Mouse (Mus musculus) spleen, postnatal 36 days (tissue): Measurements from ENCODE around the gene Lep.

Source experiments
- DNase-seq, 2 experiments: peaks; one replicate each; pipeline ENCODE4 v3.0.0; 2022; ENCODE audit warnings: low spot score in 2 of 2, mixed read lengths in 1 of 2

The Lep gene

DNA sequence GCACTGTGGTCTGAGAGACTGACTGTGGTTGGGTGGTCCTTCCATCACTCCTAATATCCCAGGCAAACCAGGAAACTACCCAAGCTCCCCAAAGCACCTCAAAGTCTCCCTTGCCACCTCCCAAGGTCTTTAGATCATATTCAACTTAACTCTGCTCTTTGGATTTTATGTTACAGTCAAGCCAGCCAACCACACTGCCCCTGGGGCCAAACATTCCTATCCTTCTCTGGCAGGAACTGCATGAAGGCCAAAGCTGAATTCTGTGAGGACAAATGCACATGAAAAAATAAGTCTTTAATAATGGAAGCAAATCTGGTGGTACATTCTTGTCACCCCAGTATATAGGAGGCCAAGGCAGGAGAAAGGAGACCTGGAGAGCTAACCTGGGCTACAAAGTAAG lies 16.0 kb upstream of the Lep start:
- no peak for DNase-seq

DNA sequence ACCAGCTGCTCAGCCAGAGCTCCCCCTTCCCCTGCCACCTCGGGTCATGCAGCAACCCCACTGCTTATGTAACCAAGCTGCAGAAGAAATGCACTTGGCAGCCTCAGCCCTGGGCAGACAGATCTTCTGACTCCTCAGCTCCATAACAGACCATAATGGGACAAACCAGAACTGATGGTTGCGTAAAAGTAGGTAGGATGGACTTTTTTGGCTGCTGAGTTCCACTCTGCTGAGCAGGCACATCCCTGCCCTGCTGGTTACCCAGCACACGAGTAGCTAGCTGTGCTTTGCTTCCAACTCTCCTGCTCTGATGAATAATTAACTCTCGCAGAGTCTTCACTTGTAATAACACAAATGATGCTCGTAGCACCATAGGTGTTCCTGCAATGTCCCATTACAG lies 10.1 kb upstream of the Lep start:
- no peak for DNase-seq

DNA sequence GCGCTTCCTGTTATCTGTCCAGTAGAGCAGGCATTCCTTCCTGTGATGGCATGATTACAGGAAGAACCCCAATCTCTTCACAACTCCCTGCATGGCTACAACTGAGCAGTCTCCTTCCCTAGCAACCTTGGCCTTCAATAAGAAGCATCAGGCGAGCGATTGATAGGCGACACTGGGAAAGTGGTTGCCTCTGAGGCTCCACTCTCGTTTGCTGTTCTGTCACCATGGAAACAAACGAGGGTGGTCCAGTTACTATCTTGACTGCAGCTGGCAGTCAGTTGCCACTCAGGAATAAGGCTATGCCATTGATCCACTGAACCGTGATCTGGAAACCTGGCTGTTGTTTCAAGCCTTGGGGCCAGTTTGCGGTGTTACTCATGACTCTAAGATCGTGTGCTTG lies 7.8 kb upstream of the Lep start:
- no peak for DNase-seq

DNA sequence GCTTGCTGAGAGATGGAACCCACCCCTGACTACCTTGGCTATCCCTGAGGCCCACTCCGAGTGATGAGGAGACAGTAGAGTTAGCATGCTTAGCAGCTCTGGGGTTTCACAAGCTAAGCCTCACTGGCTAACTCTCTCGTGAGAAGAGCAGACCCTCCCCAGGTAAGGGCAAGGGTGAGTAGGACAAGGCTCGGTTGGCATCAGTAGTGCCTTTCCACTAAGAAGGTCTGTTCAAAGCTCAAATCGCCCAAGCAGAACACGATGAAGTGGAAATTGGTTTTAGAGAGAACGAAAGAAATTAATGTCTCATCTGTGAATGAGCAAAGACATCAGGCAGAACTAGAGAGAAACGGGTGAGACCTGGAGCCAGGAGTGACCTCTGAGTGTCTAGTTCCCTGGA lies 6.8 kb upstream of the Lep start:
- no peak for DNase-seq

DNA sequence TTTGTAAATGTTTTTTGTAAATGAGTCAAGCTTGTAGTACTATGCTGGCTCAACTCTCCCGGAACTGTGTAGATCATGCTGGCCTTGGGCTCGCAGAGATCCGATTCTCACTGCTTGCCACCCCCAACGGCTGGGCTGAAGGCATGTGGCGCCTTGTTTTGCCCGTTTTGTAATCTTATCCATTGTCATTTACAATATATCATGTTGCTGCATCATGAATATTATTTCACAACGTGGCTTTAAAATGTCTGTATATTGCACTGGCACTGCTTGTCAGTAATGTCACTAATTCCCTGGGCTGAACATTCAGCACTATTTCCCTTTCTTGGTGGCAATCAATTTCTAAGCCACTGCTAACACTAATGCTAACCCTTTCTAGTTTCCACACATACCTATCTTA lies 3.6 kb upstream of the Lep start:
- DNase-seq, result no peak

DNA sequence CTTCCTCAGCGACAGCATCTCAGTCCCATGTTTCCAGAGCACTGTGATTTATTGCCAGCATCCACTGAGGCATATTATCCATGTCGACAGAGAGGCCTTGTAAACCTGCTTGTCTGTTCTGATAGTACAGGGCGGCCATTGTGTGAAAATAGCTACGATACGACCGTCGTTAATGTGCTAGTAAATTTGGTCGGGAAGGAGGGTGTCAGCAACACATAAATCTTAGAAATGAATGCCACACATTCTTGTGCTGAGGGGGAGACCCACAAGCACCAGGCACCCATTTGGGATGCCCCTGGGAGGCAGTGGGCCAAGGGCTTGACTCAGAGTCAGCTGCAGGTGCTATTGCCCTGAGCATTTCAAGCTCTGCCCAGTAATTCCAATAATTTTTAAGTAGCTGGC lies 6.4 kb downstream of the Lep start:
- DNase-seq, result no peak

DNA sequence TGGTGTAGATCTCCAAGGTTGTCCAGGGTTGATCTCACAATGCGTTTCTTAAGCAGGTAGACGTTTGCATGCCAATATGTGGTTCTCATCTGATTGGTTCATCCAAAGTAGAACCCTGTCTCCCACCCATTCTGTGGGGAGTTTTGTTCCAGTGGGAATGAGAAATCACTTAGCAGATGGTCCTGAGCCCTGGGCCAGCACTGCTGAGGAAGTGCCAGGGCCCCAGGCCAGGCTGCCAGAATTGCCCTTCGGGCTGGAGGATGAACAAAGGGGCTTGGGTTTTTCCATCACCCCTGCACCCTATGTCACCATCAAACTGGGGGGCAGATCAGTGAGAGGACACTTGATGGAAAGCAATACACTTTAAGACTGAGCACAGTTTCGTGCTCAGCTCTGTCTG lies 12.2 kb downstream of the Lep start:
- no peak for DNase-seq

DNA sequence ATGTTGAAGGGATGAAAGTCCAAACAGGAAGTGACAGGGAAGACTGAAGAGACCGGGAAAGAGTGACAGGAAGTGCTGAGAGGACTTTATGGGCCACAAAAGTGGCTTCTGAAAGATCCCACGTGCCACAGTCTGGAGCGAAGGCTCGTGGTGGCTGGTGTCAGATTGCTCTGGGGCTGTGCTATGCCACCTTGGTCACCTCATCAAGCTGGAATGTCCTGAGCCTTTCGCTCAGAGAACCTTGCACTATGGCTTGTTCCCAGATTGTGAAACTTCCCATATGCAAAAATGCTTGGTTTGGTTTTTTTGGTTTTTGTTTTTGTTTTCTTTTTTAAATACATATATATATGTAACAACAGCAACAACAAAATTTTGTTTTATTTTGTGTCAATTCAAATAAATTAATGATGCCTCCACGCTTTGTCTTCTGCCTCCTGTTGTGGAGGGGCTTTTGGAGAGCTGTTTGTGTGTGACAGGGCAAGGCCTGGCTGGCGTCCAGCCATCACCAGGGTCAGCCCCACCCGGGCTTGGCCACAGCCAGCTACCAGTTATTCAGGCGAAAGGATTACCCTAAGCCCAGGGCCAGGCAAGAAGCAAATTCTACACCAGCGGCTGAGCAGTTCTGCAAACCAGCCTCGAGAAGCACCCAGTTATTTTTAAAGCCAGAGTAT lies 13.6 kb downstream of the Lep start:
- no peak for DNase-seq

DNA sequence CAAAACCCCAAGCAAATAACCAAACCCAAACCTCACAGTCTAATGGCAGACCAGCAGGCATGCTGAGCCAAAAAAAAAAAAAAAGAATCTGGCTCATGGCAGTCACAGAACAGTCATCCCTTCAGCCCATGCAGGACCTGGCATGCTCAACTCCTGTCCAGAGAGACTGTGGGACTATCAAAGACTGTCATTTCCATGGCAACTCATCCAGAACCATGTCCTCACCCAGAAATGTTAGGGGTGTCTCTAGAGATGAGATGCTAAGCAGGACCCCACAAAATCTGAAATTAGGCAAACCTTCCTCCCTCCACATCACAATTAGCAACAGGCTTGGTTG lies 14.1 kb downstream of the Lep start:
- no peak for DNase-seq

DNA sequence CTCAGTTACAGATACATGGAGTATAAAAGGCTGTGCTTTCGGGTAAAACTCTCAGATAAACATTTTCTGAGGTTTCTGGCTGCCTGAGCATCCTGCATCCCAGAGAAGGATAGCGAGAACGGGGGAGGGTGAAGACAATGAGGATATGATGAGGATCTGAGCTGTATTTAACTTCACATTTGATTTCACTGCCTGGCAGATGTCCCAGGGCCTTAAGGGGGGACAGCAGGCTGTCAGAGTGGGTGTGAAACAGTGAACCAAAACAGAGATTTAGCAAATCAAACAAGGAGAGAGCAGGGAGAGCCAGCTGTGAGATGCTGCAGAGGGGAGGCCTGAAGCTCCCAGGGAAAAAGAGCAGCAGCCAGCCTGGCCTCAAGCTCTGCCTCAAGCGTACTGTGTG lies 19.3 kb downstream of the Lep start:
- no peak for DNase-seq

DNA sequence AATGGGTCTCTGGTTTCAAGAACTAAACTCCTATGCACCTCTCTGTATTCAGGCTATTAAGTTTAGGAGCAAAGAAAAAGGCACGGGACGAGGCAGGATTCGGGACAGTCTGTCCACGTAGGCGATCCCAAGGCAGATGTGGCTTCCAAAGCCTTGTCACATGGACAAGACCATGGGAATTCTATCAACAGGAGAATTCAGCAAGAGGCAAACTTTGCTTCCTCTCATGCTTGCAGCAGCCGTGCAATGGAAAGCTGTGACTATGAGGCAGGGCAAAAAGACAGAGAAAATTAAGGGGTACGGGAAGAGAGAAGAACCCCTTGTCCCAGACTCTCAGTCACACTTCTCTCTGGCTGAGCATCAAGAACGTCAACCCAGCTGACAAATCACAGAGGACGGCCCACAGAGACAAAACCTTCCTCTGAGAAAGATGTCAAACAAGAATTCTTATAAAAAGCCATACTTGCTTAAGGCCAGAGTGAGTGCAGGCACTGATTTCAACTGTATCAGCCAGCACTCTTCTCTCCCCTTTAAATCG lies 21.9 kb downstream of the Lep start:
- DNase-seq, result no peak

DNA sequence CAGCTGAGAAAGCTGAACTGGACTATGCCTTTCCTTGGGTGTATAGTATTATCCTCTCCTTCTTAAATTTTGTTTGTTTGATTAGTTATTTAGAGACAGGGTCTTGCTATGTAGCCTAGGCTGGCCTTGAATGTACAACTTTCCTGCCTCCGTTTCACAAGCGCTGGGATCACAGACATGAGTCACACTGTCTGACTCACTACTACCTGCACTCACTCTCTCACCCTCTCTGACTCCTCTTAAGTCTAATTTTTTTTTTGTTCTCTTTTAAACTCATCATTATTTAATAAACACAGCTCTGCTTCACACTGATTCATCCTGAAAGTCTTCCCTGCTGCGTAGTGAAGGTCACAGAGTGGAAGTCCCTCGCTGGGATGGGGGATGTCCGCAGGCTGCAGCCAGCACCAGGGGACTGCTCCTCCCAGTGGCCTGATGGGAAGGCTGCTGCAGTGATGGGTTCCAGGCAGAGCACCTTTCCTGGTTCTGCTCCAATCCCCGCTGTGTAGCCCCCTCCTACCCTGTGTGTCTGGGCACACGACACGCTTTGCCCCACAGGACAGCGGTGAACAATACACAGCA lies 22.8 kb downstream of the Lep start:
- no peak for DNase-seq

DNA sequence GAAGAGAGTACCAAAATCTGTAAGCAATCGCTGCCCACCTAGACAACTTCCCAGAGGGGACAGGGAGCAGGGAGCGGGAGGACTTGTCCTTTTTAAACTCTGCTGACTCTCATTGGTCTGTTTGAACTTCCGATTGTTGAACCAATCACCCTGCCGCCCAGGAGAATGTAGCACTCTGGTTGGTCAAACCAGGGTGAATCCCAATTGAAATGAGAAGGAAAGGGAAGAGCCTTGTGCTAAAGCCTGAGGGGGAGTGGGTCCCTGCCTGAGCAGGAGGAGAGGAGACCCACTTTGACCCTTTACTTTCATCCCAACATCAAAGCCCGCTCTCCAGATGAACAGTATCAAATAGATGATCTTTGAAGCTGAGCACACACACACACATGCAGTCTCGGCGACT lies 24.4 kb downstream of the Lep start:
- no peak for DNase-seq

DNA sequence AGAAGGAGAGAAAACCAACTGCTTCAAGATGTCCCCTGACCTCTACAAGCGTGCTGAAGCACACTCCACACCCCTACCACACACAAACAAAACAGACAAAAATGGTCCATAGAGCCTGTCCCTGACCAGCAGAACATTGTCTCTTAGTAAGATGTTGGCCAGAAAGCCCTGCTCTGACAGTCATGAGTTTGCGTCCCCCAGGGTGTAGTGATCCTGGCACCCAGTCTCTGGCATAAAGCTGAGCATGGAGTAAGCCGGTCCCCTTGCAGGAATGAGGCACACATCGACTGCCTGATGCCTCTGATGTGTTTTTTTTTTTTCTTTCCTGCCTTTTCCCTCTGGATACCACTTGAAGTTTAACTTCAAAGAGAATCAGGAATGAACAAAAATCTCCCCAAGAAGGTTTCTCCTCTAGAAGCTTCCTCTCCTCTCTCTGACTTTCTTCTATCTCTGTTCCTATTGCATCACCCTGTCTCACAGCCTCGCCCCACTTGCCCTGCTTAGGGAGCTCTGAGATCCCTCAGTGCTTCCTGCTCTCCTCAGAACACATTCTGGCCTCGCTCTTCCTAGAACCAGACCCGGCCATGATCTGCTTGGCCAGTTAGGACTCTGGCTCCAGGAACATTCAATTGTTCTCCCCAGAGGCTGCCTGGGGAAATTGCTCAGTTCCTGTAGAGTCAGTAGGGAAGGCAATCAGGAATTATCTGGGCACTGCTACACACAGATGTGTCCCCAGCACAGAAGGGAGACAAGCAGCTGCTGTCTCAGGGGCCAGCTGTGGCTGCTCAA lies 28.1 kb downstream of the Lep start:
- no peak for DNase-seq

DNA sequence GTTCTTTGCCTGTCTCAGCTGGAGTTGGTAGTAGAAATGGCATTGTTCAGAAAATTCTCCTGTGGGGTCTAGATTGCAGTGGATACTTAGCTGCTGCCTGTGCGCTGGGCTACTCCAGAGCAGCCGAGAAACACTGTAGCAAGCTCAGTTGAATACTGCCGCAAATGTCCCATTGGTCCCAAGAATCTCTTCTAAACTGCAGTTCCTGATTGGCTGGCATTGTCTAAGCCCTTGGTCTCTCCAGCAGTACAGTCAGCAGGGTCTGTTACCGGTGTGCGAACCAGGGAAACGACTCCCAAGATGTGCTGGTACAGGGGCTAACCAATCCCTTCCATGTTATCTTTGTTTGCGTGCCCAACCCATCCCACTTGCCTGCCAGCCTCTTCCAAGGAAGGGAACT lies 32.2 kb downstream of the Lep start:
- no peak for DNase-seq

DNA sequence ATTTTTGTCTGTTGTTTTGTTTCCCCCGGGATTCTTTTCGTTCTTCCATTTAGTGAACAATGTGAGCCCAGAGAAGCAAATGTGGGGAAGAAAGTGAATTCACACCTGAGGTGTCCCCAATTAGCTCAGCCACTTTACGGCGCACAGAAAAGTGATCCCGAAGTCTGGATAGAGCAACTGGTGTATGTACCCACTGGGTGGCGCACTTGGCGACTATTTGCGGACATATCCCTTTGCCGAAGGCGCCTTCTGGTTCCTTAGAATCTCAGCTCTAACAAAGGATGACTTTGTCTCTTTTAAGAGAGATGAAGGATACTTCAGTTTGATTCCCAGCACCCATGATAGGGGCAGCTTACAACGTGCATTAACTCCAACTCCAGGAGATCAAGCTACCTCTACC lies 32.9 kb downstream of the Lep start:
- no peak for DNase-seq

DNA sequence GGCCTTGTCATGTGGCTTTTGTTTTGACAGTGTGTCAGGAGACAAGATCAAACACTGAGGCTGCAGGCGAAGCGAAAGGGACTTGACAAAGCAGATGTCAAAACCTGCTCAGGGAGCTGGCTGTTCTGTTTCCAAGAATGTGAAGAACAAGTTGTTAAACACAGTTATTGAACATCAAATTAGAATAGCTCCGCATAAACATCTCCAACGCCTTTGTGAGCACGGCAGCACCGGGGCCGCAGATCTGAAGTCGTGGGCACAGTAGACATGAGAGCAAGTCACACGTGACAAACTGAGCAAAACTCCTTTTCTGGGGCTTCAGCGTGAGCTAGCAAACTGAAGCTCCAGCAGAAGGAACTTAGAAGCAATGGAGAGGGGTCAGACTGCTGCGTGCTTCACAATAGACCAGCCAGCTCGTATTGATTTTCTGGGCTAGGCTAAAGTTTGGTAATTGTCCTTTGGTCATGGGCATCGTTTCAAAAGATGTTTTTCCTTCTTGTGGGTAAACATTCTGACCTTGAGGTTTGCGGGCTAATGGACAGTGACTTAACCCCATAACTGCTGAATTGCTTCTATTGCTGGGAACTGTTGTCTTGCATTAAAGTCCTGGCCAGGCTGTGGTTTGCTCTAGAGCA lies 39.6 kb downstream of the Lep start:
- DNase-seq, result no peak

DNA sequence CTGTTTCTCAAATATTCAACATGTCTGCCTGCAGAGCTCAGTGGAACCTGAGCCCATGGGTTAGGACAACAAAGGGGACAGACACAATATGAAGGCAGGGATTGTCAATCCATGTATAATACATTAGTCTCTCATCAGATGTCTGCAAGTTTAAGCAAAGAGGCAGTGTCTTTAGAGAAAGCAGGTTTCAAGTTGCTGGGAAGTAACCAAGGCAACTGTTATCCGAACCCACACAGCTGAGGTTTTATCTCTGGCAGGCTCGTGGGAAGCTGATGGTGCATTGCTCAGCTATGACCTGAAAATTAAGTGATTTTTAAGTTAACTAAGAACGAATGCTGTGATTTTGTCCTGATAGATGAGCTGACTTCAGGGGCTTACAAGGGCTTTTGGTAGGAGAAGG lies 40.4 kb downstream of the Lep start:
- no peak for DNase-seq

DNA sequence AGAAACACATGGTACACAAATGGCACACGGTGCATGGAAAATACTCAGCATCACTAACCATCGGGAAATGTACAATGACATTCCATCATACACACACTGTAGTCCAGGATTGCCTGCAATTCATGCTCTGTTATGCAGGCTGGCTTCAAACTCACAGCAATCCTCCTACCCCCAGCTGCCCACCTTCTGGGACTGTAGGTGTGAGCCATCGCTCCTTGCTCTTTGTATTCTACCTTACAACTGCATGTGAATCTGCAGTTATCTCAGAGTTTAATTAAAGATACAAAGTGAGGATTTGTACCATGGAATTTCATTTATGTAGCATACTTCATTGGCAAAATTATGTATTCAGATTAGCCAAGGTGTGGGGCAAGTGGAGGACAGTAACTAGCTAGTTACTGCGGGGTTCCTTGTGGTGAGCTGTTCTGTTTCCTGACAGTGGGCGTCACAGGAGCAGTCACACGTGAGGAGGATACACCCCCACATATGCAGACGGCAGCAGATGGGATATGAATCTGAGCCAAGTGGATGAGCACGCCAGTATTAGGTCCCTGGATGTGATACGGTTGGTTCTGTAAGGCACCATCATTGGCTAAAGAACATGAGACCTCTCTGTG lies 41.3 kb downstream of the Lep start:
- DNase-seq, result no peak

DNA sequence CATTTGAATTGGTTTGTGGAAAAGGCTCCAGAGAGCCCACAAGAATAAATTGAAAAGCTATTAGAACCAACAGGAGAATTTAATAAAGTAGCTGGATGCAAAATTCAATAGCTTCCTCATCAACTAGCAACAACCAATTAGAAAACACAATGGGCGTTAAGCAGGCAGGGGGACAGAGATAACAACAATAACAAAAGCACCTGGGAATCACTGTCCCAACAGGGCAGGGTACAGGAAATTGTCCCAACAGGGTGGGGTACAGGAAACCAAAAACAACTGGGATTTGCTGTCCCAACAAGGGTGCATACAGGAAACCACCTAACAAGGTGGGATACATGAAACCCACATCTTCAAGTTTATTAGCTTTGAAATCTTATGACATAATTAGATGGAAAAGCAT lies 48.4 kb downstream of the Lep start:
- DNase-seq, result no peak

DNA sequence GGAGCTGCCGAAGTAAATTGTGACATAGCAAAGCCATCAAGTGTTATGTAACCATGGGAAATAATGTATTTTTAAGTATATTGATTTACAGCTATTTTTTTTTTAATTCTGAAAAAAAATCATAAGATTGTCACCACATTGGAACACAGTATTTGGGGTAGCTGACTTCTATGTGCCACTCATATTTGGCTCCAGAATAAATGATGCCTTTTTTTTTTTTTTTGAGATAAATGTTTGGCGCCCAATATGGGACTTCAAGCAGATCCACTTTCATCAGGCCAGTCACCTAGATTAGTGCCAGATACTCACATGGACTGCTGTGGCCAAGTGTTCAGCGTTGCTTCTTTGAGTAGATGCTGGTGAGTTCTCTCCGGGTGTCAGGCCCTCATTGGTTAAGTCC lies 51.5 kb downstream of the Lep start:
- no peak for DNase-seq

DNA sequence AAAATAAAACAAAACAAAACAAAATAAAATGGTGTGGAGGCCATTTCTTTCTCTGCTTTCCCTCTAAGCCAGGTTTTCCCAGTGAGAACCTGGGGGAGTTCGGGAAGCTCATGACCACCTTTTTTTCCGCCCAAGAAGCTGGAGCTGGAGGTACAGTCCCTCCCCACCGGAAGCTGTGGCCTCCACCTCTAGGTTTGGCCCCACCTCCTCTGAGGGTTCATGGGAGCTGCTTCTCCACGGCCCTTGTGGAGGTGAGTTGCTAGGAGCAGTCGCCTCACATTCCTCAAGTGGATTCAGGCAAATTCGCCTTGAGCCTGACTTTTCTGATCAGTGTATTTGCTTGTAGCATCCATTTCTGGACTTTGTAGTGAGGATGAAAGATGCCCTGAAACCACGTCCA lies 55.7 kb downstream of the Lep start:
- no peak for DNase-seq
